Mouse (Mus musculus): Measurements from ENCODE around the gene Ube2o.
"Not testable (repeated sequence)": the region's sequence is repeated elsewhere in the genome, so short reads cannot be mapped to it uniquely, and the experiment has no call there.

Gene Ube2o

DNA sequence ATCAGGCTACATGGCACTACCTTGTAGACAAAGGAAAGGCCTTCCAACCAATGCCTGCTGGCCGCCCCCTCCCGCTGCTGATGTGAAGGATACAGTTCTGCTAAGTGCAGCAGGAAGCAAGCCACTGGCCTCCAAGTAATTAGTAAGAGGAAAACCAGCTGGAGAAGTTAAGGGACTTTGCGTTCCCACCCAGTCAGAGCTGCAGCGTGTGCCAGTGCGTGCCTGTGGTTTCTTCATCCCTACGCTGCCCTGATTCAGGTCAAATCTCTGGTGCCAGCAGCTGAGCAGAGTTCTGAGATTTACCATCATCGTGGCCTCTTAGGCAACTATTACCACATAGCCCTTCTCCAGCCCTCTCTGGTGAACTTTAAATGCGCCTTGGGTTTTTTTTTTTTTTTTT is 62.8 kb downstream of the Ube2o start:
- DNase-seq (ENCODE audit: extremely low spot score, low read depth, low spot score): no peak

DNA sequence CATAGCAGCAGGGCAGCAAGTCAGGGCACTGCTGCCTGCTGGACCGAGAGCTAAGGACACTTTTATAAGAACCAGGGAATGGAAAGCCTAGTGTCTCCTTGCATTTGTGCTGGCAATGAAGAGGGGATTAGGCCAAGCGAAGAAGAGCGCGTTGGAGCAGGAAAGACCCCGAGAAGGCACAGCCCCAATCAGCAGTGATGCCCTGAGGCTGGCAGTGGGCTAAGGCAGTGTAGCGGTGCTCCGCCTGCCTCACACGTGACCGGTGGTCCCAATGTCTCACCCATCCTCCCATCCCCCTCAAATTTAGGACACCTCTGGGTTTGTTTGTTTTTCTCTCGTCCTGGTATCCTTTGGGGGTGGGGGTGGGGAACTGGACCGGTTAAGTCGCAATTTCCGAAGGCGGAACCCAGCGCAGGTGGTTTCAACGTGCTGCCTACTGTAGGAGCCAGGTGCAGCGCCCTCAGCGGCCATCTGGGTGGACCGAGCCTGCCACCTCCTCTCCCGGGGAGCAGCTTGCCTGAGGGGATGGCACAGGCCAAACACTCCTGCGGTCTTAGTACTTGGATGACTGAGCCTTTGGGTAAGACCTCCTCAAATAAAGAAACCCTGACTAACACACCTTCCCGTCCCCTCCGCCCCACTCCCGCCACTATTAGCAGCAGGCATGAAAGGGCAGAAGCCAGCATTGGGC is 65.8 kb downstream of the Ube2o start:
- no peak for DNase-seq (ENCODE audit: extremely low spot score, low read depth, low spot score)

DNA sequence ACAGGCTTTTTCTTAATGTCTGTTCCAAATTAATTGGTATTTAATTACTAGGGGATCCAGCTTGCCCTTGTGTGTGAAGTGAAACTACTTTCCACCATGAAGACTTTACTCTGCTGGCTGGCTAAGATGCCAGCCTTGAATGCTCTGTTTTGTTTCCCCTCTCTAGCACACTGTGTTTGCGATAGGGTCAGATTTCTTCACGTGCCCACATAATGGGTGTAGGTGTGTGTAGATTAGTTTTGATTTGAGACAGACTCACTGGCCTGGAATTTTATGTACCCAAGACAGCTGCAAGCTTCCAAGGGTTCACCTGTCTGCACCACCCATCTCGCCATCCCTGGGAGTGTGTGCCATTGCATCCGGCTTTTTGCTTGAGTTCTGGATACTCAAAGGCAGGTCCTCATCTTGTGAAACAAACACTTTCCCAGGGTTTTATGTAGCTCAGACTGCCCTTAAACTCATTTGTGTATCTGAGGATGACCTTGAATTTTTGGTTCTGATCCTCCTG is 67.7 kb downstream of the Ube2o start:
- DNase-seq (ENCODE audit: extremely low spot score, low read depth, low spot score): no peak

DNA sequence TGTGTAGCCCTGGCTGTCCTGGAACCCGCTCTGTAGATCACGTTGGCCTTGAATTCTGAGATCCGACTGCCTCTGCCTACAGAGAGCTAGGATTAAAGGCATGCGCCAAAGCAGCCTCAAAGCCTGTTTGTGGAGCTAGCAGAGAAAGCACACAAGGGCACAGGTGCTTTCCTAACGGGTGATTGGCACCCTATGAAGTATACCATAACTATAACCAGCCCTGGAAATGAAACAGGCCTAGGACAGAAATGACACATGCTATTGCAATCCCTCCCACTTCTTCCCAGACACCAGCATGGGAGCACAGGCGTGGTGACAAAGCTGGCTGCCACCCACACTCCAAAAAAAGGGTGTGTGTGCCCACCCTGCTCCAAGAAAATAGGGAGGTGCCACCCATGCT is 68.3 kb downstream of the Ube2o start:
- no peak for DNase-seq (ENCODE audit: extremely low spot score, low read depth, low spot score)

GRCm38 (mm10) chr11:116512154-116512553 is 69.1 kb downstream of the Ube2o start:
- DNase-seq (ENCODE audit: extremely low spot score, low read depth, low spot score): no peak

DNA sequence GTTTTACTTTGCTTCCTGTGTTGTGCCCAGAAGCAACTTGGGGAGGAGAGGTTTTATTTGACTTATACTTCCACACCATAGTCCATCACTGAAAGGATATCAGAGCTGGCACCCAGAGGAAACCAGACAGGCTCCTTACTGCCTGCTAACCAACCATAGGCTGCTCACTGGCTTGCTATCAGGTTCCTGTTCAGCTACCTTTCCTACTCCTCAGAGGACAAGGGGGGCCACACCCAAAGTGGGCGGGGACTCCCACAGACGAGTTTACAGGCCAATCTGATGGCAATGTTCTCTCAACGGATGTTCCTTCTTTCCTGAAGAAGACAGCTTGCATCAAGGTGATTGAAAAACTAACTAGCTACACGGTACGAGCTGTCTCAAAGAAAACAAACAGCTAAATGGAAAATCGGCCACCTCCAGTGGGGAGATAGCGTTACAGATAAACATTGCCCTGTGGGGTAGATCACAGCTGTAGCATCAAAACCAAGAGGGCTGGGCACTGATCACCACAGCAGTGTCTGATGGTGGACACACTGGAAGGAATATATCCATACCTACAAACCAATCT is 69.9 kb downstream of the Ube2o start:
- DNase-seq (ENCODE audit: extremely low spot score, low read depth, low spot score): no peak

- no peak for DNase-seq (ENCODE audit: extremely low spot score, low read depth, low spot score)
Measured at GRCm38 (mm10) chr11:116508689-116509088, 72.6 kb downstream of the Ube2o start.

DNA sequence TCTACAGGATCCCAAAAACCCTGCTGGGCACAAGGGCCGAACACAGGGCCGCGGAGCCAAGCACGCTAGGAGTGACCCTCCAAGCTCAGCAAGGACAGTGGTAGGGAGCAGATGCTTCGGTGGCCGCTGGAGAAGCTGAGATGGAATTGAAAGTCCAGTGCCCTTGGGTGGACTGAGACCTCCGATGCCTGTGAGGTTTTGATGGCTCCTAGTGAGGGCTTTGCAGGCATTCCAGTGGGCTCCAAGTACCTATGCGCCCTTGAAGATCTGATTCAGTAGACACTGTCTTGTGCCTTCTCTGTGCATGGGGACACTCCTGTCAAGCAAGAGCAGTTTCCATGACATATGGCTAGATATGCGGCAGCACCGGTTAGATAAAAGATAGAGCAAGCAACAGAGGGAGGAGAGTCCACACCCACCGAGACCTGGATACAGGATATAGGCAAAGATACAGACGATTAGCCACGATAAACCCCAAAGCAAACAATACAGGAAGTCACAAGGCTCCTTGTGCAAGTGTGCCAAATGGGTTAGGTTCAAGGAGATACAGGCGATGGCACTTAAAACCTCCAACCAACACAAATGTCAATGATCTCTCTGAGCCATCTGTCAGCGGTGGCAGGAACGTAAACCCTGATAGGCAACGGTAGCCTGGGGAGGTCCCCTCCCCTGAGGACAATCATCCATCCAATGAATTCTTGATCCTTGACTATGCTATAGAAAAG is 74.9 kb downstream of the Ube2o start:
- DNase-seq (ENCODE audit: extremely low spot score, low read depth, low spot score): no peak

GRCm38 (mm10) chr11:116505573-116505972 is 75.7 kb downstream of the Ube2o start:
- no peak for DNase-seq (ENCODE audit: extremely low spot score, low read depth, low spot score)

- DNase-seq (ENCODE audit: extremely low spot score, low read depth, low spot score): no peak
Measured at GRCm38 (mm10) chr11:116504516-116504915, 76.7 kb downstream of the Ube2o start.

- DNase-seq (ENCODE audit: extremely low spot score, low read depth, low spot score): no peak
Measured at GRCm38 (mm10) chr11:116501005-116501746, 80.1 kb downstream of the Ube2o start.

- DNase-seq (ENCODE audit: extremely low spot score, low read depth, low spot score): no peak
Measured at GRCm38 (mm10) chr11:116499018-116499417, 82.2 kb downstream of the Ube2o start.

- DNase-seq (ENCODE audit: extremely low spot score, low read depth, low spot score): no peak
Measured at GRCm38 (mm10) chr11:116498596-116498995, 82.7 kb downstream of the Ube2o start.

- DNase-seq (ENCODE audit: extremely low spot score, low read depth, low spot score): no peak
Measured at GRCm38 (mm10) chr11:116497313-116497712, 83.9 kb downstream of the Ube2o start.

- DNase-seq (ENCODE audit: extremely low spot score, low read depth, low spot score): no peak
Measured at GRCm38 (mm10) chr11:116494474-116495174, 86.6 kb downstream of the Ube2o start.

GRCm38 (mm10) chr11:116493795-116494252 is 87.4 kb downstream of the Ube2o start, which contains the start of gene Prpsap1:
Gene Prpsap1, minus strand, starts transcription at chr11:116494202.
- no peak for DNase-seq (ENCODE audit: extremely low spot score, low read depth, low spot score)

GRCm38 (mm10) chr11:116493191-116493590 is 88.1 kb downstream of the Ube2o start:
- no peak for DNase-seq (ENCODE audit: extremely low spot score, low read depth, low spot score)

- DNase-seq (ENCODE audit: extremely low spot score, low read depth, low spot score): not testable (repeated sequence)
Measured at GRCm38 (mm10) chr11:116492507-116492906, 88.7 kb downstream of the Ube2o start.

- no peak for DNase-seq (ENCODE audit: extremely low spot score, low read depth, low spot score)
Measured at GRCm38 (mm10) chr11:116491338-116491737, 89.9 kb downstream of the Ube2o start.

Measured in hindlimb bud, embryonic 11.5 days (tissue).